Mouse (Mus musculus) thymus, adult 2 months (tissue): ENCODE results near the gene Olfr1373.

Experiments
- CTCF ChIP-seq: fragments of 200-500 bp; IDR thresholded peaks from 2 replicates; pipeline ENCODE4 v1.5.1; 2012; ENCODE audit warnings: mild to moderate bottlenecking, control low read depth, low read length, moderate library complexity, borderline replicate concordance; ENCODE audit not compliant: control insufficient read depth, poor library complexity, insufficient read depth; ENCODE audit errors: extremely low read depth
- POLR2A ChIP-seq: fragments of 200-500 bp; IDR thresholded peaks from 2 replicates; pipeline ENCODE4 v1.6.1; 2012; ENCODE audit warnings: mild to moderate bottlenecking, low read length, control low read depth, moderate library complexity; ENCODE audit not compliant: control insufficient read depth, poor library complexity, insufficient read depth; ENCODE audit errors: extremely low read depth

- TF ChIP-seq CTCF (0 out of 2 replicates have a peak, but pooled peaks have one; percentile 19), POLR2A (0 out of 2 replicates have a peak, but pooled peaks have one; percentile 17)
Measured at GRCm38 (mm10) chr11:52099031-52099761, 46.1 kb downstream of the Olfr1373 start.
